9 mouse cellular contexts compared by ENCODE assay signal in genomic region chr5:120134000-120134399, GRCm38 (mm10). TPM values are rescaled to one million over a fixed set of nuclear protein-coding genes. Genes with fewer than 3 reads are reported as not detected.
DNase-seq lines count a peak whose midpoint lies in the region; ATAC-seq and TF ChIP-seq lines count a peak whose summit lies in the region.
"Had no signal": no experiment of that assay in that cellular context is flagged by ENCODE, and none has a peak within 500 bp of the region (broad histone marks: within the 10 kb centered on the region; RNA-seq: fewer than 3 reads in every experiment).

No protein-coding gene starts in this region.

- H3K79me2 ChIP-seq in liver, adult 2 months (ENCODE audit: control insufficient read depth, insufficient read depth, low read length) = no peaks in the 10 kb centered on the region

- TF ChIP-seq CTCF in liver, adult 2 months (IDR thresholded peaks at IDR 0.05; ENCODE audit: low read depth, low read length) = peak; percentile 93

- TF ChIP-seq POLR2A in liver, adult 2 months (IDR thresholded peaks at IDR 0.05; ENCODE audit: extremely low read depth, insufficient read depth, low read length) = no peak

- WGBS in liver, adult 2 months = 39% methylated on average over 6 of the region's 6 CpGs

- H3K4me3 ChIP-seq in liver, adult 2 months (ENCODE audit: insufficient read depth, low read depth, low read length) = no peak overlapping the region
- H3K4me3 ChIP-seq: megakaryocyte, embryonic 14.5 days had no signal

- DNase-seq in layer of hippocampus, adult 11-12 months (ENCODE audit: low spot score) = peak; percentile 59
- DNase-seq in layer of hippocampus, adult 9-10 months (ENCODE audit: low spot score) = no peak
- peak; percentile 47 for DNase-seq in Muller cell, postnatal 12 days (ENCODE audit: inconsistent ontology term)
- peak; percentile 59 to 74 for DNase-seq in cerebellum, postnatal 14 days
- peak; percentile 67 for DNase-seq in induced T-regulatory cell, adult 2 months (ENCODE audit: low read depth)
- no peak for DNase-seq in liver, adult 2 months (ENCODE audit: extremely low read depth, low read depth, low spot score)
- DNase-seq in retina, postnatal 7 days (ENCODE audit: low read depth, low spot score) = peak; percentile 30

- H3K9ac ChIP-seq in liver, adult 2 months (ENCODE audit: low read depth, low read length) = no peak overlapping the region

- peaks cover 6% of the 10 kb centered on the region for H3K4me1 ChIP-seq in liver, adult 2 months (ENCODE audit: control insufficient read depth, insufficient read depth, low read length)

- H3K36me3 ChIP-seq in liver, adult 2 months (ENCODE audit: control insufficient read depth, insufficient read depth, low read length) = no peaks in the 10 kb centered on the region

- H3K27ac ChIP-seq in liver, adult 2 months (replicated peaks; ENCODE audit: insufficient read depth, low read depth, low read length) = no peak overlapping the region

- H3K27me3 ChIP-seq in liver, adult 2 months (ENCODE audit: control insufficient read depth, insufficient read depth, low read length) = no peaks in the 10 kb centered on the region
- H3K27me3 ChIP-seq: megakaryocyte, embryonic 14.5 days had no signal

- ATAC-seq in megakaryocyte-erythroid progenitor cell, adult 5-6 weeks (replicated peaks; ENCODE audit: low FRiP score, low TSS enrichment, poor library complexity, severe bottlenecking) = no peak

RNA-seq across cellular contexts. Expression of gene Rbm19, which starts 17.7 kb away (rescaled TPM):
- 4.9 and 5.6 TPM in 2 replicates for total RNA-seq in liver, adult 2 months (2014; rRNA removed)
- polyA plus RNA-seq in liver, adult 2 months (2012; rRNA removed) = 8.2 and 9.2 TPM in 2 replicates
- total RNA-seq in megakaryocyte-erythroid progenitor cell, adult 5-6 weeks (2014; fragmentation: Nextera tagmentation) = 21.3 and 57.4 TPM in 2 replicates
- 24.7 and 33.2 TPM in 2 replicates for total RNA-seq in megakaryocyte-erythroid progenitor cell, adult 5-6 weeks (2017)

Comparison
In these comparisons a context has a peak if more than half of its experiments do, and no peak if none do; other contexts are left out.
1. DNase-seq: peak in layer of hippocampus, adult 11-12 months (single experiment), Muller cell, postnatal 12 days (single experiment), cerebellum, postnatal 14 days (2 of 2), induced T-regulatory cell, adult 2 months (single experiment) and retina, postnatal 7 days (single experiment); none in layer of hippocampus, adult 9-10 months (single experiment) and liver, adult 2 months (single experiment).